Mouse (Mus musculus) heart, embryonic 15.5 days (tissue): ENCODE measurements around the gene Usp32. TPM values are rescaled to one million over a fixed set of nuclear protein-coding genes. Genes with fewer than 3 reads are reported as not detected.

ENCODE experiments used
- ATAC-seq: fragments of 200-750 bp; cut with Nextera tagmentation; replicated peaks from 2 replicates; pipeline ENCODE4 v1.8.0; 2017; ENCODE audit warnings: low read depth, moderate TSS enrichment; ENCODE audit not compliant: insufficient number of reproducible peaks, insufficient read depth, low FRiP score
- H3K27ac ChIP-seq: fragments of 300-500 bp; sonication (generic); 2 replicates; pipeline ENCODE4 v1.5.1; 2015; ENCODE audit warnings: mild to moderate bottlenecking, inconsistent platforms
- H3K27me3 ChIP-seq: fragments of 300-500 bp; sonication (generic); 2 replicates; pipeline ENCODE4 v1.6.1; 2015; ENCODE audit warnings: inconsistent platforms
- H3K36me3 ChIP-seq: fragments of 300-500 bp; sonication (generic); 2 replicates; pipeline ENCODE4 v1.6.1; 2015; ENCODE audit warnings: mild to moderate bottlenecking, inconsistent platforms
- H3K4me1 ChIP-seq: fragments of 300-500 bp; sonication (generic); replicated peaks from 2 replicates; pipeline ENCODE4 v1.6.1; 2015; ENCODE audit warnings: inconsistent platforms
- H3K4me2 ChIP-seq: fragments of 300-500 bp; sonication (generic); 2 replicates; pipeline ENCODE4 v1.6.1; 2015; ENCODE audit warnings: inconsistent platforms, mild to moderate bottlenecking, moderate library complexity
- H3K4me3 ChIP-seq: fragments of 300-500 bp; sonication (generic); 2 replicates; pipeline ENCODE4 v1.5.1; 2015; ENCODE audit warnings: mild to moderate bottlenecking, inconsistent platforms
- H3K9ac ChIP-seq: fragments of 300-500 bp; sonication (generic); 2 replicates; pipeline ENCODE4 v1.6.1; 2015; ENCODE audit warnings: mild to moderate bottlenecking, inconsistent platforms
- H3K9me3 ChIP-seq: fragments of 300-500 bp; sonication (generic); replicated peaks from 2 replicates; pipeline ENCODE4 v1.6.1; 2016; ENCODE audit warnings: inconsistent platforms
- WGBS: fragments of 180-500 bp; shearing (Covaris S2); methylation state at CpG from one replicate; pipeline ENCODE4 v1.1.7; 2015; ENCODE audit warnings: mixed read lengths; 5-methylcytosine and 5-hydroxymethylcytosine counted together
- polyA plus RNA-seq: library from polyadenylated mRNA; unstranded; fragments of >200 nt; fragmentation: Nextera tagmentation; extraction: Ambion mirVana; gene quantifications from 2 replicates; pipeline ENCODE4 v1.2.1, GENCODE M21; 2015

The Usp32 gene
- 3.0 and 3.1 TPM in 2 replicates for polyA plus RNA-seq

DNA sequence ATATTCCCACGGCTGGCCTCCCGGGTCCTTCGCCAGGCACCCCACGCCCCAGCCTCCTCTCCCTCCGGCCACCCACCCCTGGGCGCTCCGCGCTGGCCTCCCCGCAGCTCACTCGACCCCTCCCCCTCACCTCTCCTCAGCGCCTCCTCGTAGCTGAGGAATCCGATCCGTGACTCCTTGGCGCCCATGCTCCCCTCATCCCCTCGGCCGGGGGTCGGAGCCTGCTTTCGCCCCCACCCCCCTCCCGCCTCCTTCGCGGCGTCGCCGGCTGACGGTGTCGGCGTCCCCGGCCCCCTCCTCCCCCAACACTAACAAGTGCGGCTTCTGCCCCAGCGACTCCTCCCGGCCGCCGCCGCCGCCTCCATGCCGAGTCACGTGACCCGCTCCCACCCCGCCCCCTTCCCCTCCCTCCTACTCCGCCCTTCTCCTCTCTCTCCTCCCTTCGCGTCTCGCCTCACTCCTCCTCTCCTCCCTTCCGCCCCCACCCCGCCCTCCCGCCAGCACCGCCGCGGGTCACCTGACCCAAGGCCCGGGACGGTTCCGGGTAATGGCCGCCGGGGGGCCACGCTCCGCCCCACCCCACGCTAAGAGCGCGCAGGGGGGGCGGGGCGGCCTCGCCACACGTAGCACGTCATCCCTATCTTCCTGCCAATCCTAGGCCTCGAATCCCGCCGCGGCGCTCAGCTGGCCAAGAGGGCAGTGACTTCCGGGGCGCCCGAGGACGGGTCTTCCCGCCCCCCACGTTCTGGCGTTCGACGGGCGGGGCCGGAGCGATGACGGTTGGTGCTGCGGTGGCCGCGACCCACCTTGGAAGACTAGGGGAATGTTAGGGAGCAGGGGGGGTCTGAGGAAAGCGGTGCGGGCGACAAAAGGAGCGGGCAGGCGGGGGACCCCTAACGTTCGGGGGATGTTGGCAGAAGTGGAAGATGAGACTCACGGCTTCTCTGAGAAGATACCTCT lies at the start of gene Usp32:
Usp32 (minus strand) TSS at position 581 of the 960 bp plus-strand sequence.
- Histone ChIP-seq H3K4me1 (peaks cover 7% of the 10 kb centered on the region; the same call in 1 of the 2 replicates), H3K4me2 (peak within 1 kb of the TSS; percentile 70), H3K4me3 (peak within 1 kb of the TSS; percentile 85), H3K9me3 (no peaks in the 10 kb centered on the region), H3K36me3 (no peaks in the 10 kb centered on the region), H3K9ac (peak within 1 kb of the TSS; percentile 90), H3K27ac (peak within 1 kb of the TSS; percentile 89), H3K27me3 (no peaks in the 10 kb centered on the region)
- WGBS = under 1% methylated on average over 83 of the region's 94 CpGs
- peak; percentile 97 for ATAC-seq

DNA sequence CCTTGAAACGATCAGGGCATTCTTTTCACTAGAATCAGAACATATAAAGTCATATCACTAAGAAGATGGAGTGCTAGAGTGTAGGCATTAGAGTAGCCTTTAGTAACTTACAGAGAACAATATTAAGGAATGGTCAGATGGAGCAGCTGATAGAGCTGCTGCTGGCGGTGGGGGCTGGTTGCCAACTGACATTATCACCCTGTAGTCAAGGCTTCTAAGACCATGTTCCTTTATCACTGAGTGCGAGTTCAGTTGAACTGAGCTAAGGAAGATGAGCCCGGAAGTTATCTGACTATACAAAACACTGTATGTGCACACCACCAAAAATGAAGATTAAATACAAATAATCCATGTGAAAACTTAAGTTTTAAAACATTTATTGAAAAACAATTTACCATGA lies 49.1 kb upstream of the Usp32 start:
- peaks cover 44% of the 10 kb centered on the region for H3K36me3 ChIP-seq

DNA sequence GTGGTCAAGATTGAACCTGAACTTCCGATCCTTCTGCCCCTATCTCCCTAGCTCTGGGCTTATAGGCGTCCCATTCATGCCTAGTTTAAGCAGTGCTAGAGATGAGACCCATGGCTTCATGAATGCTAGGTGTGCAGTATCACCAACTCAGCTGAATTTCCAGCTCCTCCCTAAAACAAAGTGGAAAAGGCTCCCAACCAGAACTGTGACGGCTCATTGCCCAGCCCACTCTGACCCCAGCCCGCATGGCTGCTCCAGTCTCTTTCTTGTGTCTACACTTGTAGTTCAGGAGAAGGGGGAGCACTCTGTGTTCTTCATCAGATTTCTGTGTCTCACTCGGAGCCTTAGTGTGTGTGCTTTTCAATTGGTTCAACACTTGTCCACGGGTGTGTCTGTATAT lies 44.9 kb upstream of the Usp32 start:
- WGBS = 80% methylated on average over 6 of the region's 6 CpGs
- H3K36me3 ChIP-seq = peaks cover 9% of the 10 kb centered on the region
- H3K27me3 ChIP-seq = no peaks in the 10 kb centered on the region
- H3K9me3 ChIP-seq = no peaks in the 10 kb centered on the region
- no peak for ATAC-seq
- no peak overlapping the region for H3K27ac ChIP-seq
- peaks cover 4% of the 10 kb centered on the region for H3K4me1 ChIP-seq
- H3K4me3 ChIP-seq = no peak overlapping the region
- no peak overlapping the region for H3K9ac ChIP-seq
- H3K4me2 ChIP-seq = no peak overlapping the region

More for the DNA sequence above, 49.1 kb upstream of the Usp32 start:
- Histone ChIP-seq H3K9me3 (no peaks in the 10 kb centered on the region), H3K4me3 (no peak overlapping the region), H3K9ac (no peak overlapping the region), H3K27ac (no peak overlapping the region), H3K4me2 (no peak overlapping the region), H3K27me3 (no peaks in the 10 kb centered on the region), H3K4me1 (no peaks in the 10 kb centered on the region)
- 87% methylated on average over 4 of the region's 4 CpGs for WGBS
- no peak for ATAC-seq

DNA sequence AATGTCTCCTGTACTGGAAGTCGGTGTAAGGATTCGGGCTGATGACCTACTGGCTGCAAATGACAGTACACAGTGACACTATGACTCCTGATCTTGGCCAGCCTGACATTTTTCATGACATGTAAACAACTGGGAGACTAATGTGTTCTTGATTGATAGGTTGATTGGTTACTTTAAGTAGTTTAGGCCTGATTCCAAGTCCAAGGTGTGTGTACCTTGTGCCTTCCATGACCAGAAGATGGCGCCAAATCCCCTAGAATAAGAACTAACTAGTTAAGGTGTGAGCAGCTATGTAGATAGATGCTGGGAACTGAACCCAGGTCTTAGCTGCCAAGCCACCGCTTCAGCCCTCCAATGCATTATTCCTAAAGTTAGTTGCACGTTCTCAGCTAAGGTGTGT lies 44.1 kb upstream of the Usp32 start:
- Histone ChIP-seq H3K27me3 (no peaks in the 10 kb centered on the region), H3K9ac (no peak overlapping the region), H3K36me3 (peaks cover 2% of the 10 kb centered on the region; the same call in 1 of the 2 replicates), H3K4me2 (no peak overlapping the region), H3K4me1 (peaks cover 4% of the 10 kb centered on the region), H3K4me3 (no peak overlapping the region), H3K27ac (no peak overlapping the region), H3K9me3 (no peaks in the 10 kb centered on the region)
- 72% methylated on average over 5 of the region's 5 CpGs for WGBS
- no peak for ATAC-seq

DNA sequence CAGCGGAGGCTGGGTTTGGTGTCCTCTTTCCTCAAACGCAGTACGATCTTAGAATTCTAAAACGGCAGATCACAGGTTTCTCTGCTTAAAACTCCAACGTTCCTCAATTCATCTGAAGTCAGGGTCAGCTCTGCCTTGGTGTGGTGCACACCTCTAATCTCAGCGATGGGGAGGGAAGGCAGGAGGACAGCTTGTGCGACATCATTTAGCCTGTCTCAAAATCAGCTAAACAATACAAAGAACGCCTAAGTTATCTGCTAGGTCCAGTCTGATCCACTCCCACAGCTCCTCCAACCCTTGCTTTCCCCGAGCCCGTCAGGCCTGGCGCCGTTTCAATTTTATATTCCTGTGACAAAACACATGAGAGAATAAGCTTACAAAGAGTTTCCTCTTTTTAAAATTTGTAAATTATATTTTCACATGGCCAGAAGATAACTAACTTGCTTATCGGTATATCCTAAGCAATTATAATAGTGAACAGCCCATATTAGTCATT lies 43.4 kb upstream of the Usp32 start:
- Histone ChIP-seq H3K36me3 (no peaks in the 10 kb centered on the region; the same call in 1 of the 2 replicates), H3K4me3 (peak overlapping the region; percentile 45), H3K4me2 (peak overlapping the region; percentile 79), H3K27ac (no peak overlapping the region), H3K9me3 (no peaks in the 10 kb centered on the region), H3K27me3 (no peaks in the 10 kb centered on the region), H3K9ac (peak overlapping the region; percentile 33; the same call in 1 of the 2 replicates), H3K4me1 (peaks cover 4% of the 10 kb centered on the region)
- 17% methylated on average over 13 of the region's 13 CpGs for WGBS
- ATAC-seq = peak; percentile 22; the same call in 1 of the 2 replicates

DNA sequence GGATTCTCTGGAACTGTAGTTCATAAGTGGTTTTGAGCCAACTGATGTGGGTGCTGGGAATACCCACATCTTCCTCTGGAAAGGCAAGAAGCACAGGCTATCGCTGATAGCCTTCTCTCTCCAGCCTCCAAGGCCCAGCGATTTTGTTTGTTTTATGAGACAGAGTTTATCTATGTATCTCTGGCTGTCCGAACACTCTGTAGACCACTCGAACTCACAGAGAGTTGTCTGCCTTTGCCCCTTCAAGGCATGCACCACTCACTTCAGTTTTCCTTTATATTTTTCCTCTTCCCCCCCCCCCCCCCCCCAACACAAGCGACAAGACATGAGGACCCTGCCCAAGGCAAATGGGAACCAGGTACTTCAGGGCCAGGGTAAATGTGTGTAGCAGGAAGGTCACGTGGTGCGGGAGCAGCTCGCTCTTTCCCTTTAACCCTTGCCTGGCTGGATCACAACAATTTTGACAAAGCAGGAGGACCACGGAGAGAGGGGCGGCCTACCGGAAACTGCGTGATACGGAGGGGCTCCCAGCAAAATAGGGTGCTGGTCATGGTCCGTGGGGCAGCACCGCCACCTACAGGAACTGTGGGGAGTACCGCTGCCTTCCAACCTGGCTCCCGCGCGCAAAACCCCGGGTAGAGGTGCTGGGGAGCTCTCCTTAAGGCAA lies 42.8 kb upstream of the Usp32 start:
- Histone ChIP-seq H3K9ac (peak overlapping the region; percentile 33; the same call in 1 of the 2 replicates), H3K27ac (no peak overlapping the region), H3K36me3 (no peaks in the 10 kb centered on the region; the same call in 1 of the 2 replicates), H3K4me3 (peak overlapping the region; percentile 45), H3K27me3 (no peaks in the 10 kb centered on the region), H3K4me1 (peaks cover 4% of the 10 kb centered on the region), H3K4me2 (peak overlapping the region; percentile 79), H3K9me3 (no peaks in the 10 kb centered on the region)
- WGBS = 3% methylated on average over 20 of the region's 20 CpGs
- ATAC-seq = peak; percentile 82

DNA sequence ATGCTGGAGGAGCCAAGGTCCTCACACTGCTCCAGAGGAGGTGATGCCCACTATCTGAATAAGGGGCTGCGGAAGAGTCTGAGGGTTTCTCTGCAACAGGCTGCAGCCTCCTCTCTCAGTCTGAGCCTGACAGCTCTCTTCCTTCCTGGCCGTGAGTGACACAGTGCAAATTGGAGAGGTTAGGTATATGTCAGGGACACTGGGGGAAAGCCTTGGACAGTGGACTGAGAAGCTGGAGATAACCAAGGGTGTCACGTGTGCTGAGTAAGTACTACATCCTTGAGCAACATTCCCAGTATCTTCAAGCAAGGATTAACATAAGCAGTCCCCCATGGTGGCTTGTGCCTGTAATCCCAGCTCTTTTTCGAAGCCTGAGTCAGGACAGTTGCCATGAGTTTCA lies 38.5 kb upstream of the Usp32 start:
- Histone ChIP-seq H3K4me2 (no peak overlapping the region), H3K4me1 (peaks cover 4% of the 10 kb centered on the region), H3K9ac (no peak overlapping the region), H3K4me3 (no peak overlapping the region), H3K27me3 (no peaks in the 10 kb centered on the region), H3K36me3 (no peaks in the 10 kb centered on the region), H3K9me3 (no peaks in the 10 kb centered on the region), H3K27ac (no peak overlapping the region)
- ATAC-seq = no peak
- 73% methylated on average over 4 of the region's 4 CpGs for WGBS

DNA sequence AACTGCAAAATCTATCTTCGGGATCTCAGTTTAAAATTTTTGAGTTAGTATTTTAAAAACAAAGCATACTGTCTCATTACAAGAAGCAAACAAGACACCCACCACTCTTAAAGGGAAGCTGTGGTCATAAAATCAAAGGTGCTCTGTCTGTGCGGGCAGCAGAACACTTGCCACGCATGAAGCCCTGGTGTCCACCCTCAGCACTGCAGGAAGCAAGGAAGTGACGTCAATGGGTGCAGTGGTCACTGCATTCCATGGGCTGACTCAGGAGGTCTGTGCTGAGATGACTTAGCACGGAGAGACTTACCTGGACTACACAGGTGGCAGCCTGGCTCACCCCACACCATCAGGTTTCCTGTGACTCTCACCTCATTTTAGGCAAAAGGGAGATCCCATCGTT lies 37.8 kb upstream of the Usp32 start:
- Histone ChIP-seq H3K36me3 (no peaks in the 10 kb centered on the region), H3K9me3 (no peaks in the 10 kb centered on the region), H3K27ac (no peak overlapping the region), H3K27me3 (no peaks in the 10 kb centered on the region), H3K4me3 (no peak overlapping the region), H3K4me2 (no peak overlapping the region), H3K9ac (no peak overlapping the region), H3K4me1 (no peaks in the 10 kb centered on the region)
- ATAC-seq = no peak
- 68% methylated on average over 6 of the region's 6 CpGs for whole genome bisulfite sequencing

DNA sequence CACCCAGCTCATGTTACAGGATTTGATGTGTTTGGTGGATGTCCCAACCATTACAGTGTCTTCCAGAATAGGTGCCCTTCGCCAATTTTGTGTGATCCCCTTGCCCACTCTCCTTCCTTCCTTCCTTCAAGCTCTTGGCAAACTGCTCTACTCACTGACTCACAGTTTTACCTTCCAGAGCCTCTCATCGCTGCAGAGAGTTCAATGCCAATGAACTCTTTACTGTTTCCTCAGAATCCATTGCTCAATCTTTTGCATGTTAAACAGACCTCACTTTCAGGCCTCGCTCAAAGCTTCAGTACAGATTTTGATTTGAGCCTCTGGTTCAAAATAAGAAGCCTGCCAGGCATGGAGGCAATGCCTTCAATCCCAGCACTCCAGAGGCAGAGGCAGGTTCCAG lies 36.0 kb upstream of the Usp32 start:
- Histone ChIP-seq H3K4me1 (no peaks in the 10 kb centered on the region), H3K27me3 (no peaks in the 10 kb centered on the region), H3K36me3 (no peaks in the 10 kb centered on the region), H3K4me2 (no peak overlapping the region), H3K9ac (no peak overlapping the region), H3K4me3 (no peak overlapping the region), H3K9me3 (no peaks in the 10 kb centered on the region), H3K27ac (no peak overlapping the region)
- 71% methylated on average over 3 of the region's 3 CpGs for WGBS
- no peak for ATAC-seq

DNA sequence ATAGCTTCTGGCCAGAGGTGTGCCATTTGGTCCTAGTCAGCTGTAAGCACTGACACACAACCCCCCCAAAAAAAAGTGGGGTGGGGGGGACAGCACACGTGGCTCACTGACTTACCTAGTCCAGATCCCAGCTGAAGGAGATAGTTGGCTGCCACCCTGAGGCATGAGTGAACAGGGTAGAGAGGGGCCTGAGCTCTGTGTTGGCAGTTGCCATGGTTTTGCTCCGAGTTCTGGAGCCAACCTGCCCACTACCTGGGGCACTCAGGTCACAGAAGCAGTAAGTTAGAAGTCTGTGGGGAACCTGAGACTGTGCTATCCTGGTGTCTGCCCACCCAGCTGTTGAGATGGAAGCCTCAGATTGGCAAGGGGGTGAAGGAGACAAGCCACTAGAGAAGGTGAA lies 30.9 kb upstream of the Usp32 start:
- Histone ChIP-seq H3K4me2 (no peak overlapping the region), H3K4me3 (no peak overlapping the region), H3K27me3 (no peaks in the 10 kb centered on the region), H3K4me1 (peaks cover 3% of the 10 kb centered on the region; the same call in 1 of the 2 replicates), H3K9me3 (no peaks in the 10 kb centered on the region), H3K27ac (no peak overlapping the region), H3K9ac (no peak overlapping the region), H3K36me3 (no peaks in the 10 kb centered on the region)
- no peak for ATAC-seq
- WGBS = 46% methylated on average over 2 of the region's 2 CpGs

DNA sequence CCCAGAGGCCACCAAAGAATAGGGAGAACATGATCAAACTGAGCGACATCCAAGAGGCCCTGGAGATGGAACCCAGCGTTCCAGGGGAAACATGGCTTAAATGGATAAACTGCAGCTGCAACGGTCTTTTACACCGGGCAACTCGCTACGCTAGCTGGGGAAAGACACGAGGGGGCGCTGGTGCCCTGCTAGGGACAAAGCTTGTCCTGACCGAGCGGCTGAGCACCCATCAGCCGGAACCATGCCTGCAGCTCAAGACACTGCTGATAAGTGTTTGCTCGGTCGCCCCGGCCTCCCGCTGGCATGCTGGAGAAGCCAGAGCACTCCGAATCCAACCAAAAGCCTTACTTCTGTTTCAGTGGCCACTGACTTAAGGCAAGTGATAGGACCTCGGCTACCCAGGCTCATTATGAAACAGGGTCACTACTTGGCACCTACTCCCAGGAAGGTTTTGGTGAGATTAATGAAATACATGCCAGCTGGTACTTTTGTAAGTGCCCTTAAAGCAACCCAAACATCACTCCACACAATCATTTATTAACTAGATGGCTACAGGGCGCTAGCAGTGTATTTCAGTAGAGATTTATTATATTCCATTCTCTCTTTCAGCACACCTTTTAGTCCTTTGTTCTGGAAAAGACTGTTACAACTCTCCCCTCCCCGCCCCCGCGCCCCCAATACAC lies 30.2 kb upstream of the Usp32 start, which contains the start of gene 1700125H20Rik:
1700125H20Rik (plus strand) TSS at position 347 of the 683 bp plus-strand sequence.
- H3K4me1 ChIP-seq = peaks cover 3% of the 10 kb centered on the region; the same call in 1 of the 2 replicates
- peak; percentile 72 for ATAC-seq
- no peaks in the 10 kb centered on the region for H3K27me3 ChIP-seq
- peak within 1 kb of the TSS; percentile 40 for H3K4me3 ChIP-seq
- peak within 1 kb of the TSS; percentile 67 for H3K4me2 ChIP-seq
- H3K27ac ChIP-seq = no peak within 1 kb of the TSS
- 12% methylated on average over 21 of the region's 21 CpGs for WGBS
- H3K9me3 ChIP-seq = no peaks in the 10 kb centered on the region
- H3K36me3 ChIP-seq = no peaks in the 10 kb centered on the region
- peak within 1 kb of the TSS; percentile 40; the same call in 1 of the 2 replicates for H3K9ac ChIP-seq
